Mouse (Mus musculus) stomach, embryonic 15.5 days (tissue): Measurements from ENCODE around the gene Mpv17l2. TPM values are rescaled to one million over a fixed set of nuclear protein-coding genes. Genes with fewer than 3 reads are reported as not detected.

Source experiments
- ATAC-seq: fragments of 200-750 bp; cut with Nextera tagmentation; 2 replicates; pipeline ENCODE4 v1.8.0; 2017; ENCODE audit warnings: low read depth, moderate number of reproducible peaks, moderate TSS enrichment; ENCODE audit not compliant: insufficient read depth, low FRiP score
- H3K27ac ChIP-seq: fragments of 300-500 bp; sonication (generic); 2 replicates; pipeline ENCODE4 v1.5.1; 2015; ENCODE audit warnings: mild to moderate bottlenecking, inconsistent platforms
- H3K27me3 ChIP-seq: fragments of 300-500 bp; sonication (generic); replicated peaks from 2 replicates; pipeline ENCODE4 v1.6.1; 2015; ENCODE audit warnings: inconsistent platforms
- H3K36me3 ChIP-seq: fragments of 300-500 bp; sonication (generic); 2 replicates; pipeline ENCODE4 v1.6.1; 2015; ENCODE audit warnings: inconsistent platforms
- H3K4me1 ChIP-seq: fragments of 300-500 bp; sonication (generic); 2 replicates; pipeline ENCODE4 v1.6.1; 2015; ENCODE audit warnings: inconsistent platforms
- H3K4me2 ChIP-seq: fragments of 300-500 bp; sonication (generic); 2 replicates; pipeline ENCODE4 v1.6.1; 2015; ENCODE audit warnings: mild to moderate bottlenecking, inconsistent platforms
- H3K4me3 ChIP-seq: fragments of 300-500 bp; sonication (generic); replicated peaks from 2 replicates; pipeline ENCODE4 v1.5.1; 2015; ENCODE audit warnings: inconsistent platforms
- H3K9ac ChIP-seq: fragments of 300-500 bp; sonication (generic); 2 replicates; pipeline ENCODE4 v1.6.1; 2015; ENCODE audit warnings: inconsistent platforms
- H3K9me3 ChIP-seq: fragments of 300-500 bp; sonication (generic); 2 replicates; pipeline ENCODE4 v1.6.1; 2016; ENCODE audit warnings: inconsistent platforms
- WGBS: fragments of 180-500 bp; shearing (Covaris S2); methylation state at CpG from one replicate; pipeline ENCODE4 v1.1.7; 2015; 5-methylcytosine and 5-hydroxymethylcytosine counted together
- polyA plus RNA-seq: library from polyadenylated mRNA; unstranded; fragments of >200 nt; fragmentation: Nextera tagmentation; extraction: Ambion mirVana; gene quantifications from 2 replicates; pipeline ENCODE4 v1.2.1, GENCODE M21; 2015

Mpv17l2 gene
- polyA plus RNA-seq, 1 experiment from 2014 or later, result 44.4 TPM

DNA sequence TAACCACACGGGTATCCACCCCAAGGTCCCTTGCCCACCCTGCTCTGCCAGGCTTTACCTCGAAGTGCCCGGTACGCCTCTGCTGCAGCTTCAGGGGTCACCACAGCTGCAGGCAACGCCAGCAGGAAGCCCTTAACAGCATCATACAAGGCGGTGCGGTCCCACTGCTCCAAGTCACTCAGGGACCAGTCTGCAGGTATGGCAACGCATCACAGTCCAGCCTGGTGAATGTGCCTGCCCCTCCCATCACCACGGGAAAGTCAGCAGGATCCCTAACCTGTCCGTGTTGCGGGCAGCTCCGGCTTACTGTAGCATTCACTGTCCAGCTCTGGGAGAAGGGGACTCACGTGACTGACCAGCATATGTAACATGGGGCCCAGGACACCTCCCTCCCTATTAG is 11.3 kb upstream of the Mpv17l2 start:
- Histone ChIP-seq H3K9me3 (no peaks in the 10 kb centered on the region), H3K4me1 (peaks cover 39% of the 10 kb centered on the region), H3K4me2 (no peak overlapping the region), H3K9ac (no peak overlapping the region), H3K27me3 (no peaks in the 10 kb centered on the region), H3K27ac (no peak overlapping the region), H3K36me3 (peaks cover 26% of the 10 kb centered on the region; the same call in 1 of the 2 replicates), H3K4me3 (no peak overlapping the region)
- ATAC-seq, result no peak
- whole genome bisulfite sequencing, result 92% methylated on average over 13 of the region's 13 CpGs

DNA sequence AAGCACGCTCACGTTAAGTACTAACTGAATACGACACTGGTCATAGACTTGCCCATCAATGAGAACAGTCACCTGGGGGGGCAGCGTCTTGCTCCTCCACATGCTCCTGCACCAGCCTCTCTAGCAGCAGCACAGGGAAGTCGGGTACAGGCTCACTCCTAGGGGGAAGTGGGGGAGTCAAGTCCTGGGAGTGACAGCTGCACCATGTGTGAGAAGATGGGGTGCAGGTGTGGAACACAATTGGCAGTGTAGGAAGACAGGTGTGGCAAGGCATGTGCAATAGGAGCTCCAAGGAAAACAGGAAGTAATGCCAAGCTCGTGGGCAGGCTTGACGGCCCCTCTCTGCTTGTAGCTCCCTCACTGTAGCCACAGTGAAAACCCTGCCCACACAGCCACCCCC is 10.5 kb upstream of the Mpv17l2 start:
- Histone ChIP-seq H3K9ac (no peak overlapping the region), H3K27ac (no peak overlapping the region), H3K4me1 (peaks cover 45% of the 10 kb centered on the region), H3K36me3 (peaks cover 26% of the 10 kb centered on the region; the same call in 1 of the 2 replicates), H3K4me3 (no peak overlapping the region), H3K4me2 (no peak overlapping the region), H3K9me3 (no peaks in the 10 kb centered on the region), H3K27me3 (no peaks in the 10 kb centered on the region)
- WGBS, result 89% methylated on average over 7 of the region's 7 CpGs
- ATAC-seq, result no peak

DNA sequence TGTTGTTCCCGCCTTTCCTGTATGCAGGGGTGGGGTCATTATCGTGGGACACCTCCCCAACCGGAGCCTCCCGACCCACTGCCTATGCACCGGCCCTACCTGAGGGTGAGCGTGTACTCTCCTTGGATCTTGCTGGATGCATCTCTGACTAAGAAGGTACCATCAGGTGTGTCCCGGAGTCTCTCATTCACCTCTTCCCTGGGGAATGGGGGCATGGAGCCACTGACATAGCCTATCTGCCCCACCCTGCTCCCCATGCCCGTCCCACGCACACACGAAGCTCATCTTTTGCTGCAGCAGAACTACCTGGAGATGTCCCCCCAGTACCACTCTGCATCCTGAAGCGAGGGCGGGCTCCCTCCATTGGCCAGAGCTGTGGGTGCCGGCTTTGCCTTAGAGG is 10.0 kb upstream of the Mpv17l2 start:
- WGBS, result 93% methylated on average over 13 of the region's 13 CpGs
- Histone ChIP-seq H3K27ac (no peak overlapping the region), H3K36me3 (peaks cover 26% of the 10 kb centered on the region; the same call in 1 of the 2 replicates), H3K4me2 (no peak overlapping the region), H3K4me1 (peaks cover 47% of the 10 kb centered on the region), H3K4me3 (no peak overlapping the region), H3K9me3 (no peaks in the 10 kb centered on the region), H3K27me3 (no peaks in the 10 kb centered on the region), H3K9ac (no peak overlapping the region)
- ATAC-seq, result no peak

DNA sequence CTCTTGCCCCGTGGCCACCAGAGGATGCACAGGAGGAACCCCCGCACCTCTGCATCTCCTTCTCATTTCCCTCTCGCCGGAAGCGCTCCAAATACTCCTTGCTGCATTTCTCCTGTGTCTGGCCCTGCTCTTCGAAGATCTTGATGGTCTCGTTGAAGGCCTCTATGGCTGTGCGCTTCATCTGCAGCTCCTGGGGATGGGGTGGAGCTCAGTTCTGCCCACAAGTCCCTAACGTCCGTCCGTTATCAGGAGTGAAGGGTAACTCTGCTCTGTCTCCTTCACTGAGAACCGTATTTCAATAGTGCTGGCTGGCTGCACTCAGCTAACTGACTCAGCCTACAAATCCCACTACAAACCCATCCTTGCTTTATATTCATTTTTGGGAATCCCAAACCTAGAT is 9.1 kb upstream of the Mpv17l2 start:
- no peak overlapping the region for H3K9ac ChIP-seq
- peaks cover 26% of the 10 kb centered on the region; the same call in 1 of the 2 replicates for H3K36me3 ChIP-seq
- no peaks in the 10 kb centered on the region for H3K9me3 ChIP-seq
- no peak for ATAC-seq
- H3K4me2 ChIP-seq, result no peak overlapping the region
- 71% methylated on average over 12 of the region's 12 CpGs for WGBS
- H3K27me3 ChIP-seq, result no peaks in the 10 kb centered on the region
- no peak overlapping the region for H3K4me3 ChIP-seq
- no peak overlapping the region for H3K27ac ChIP-seq
- H3K4me1 ChIP-seq, result peaks cover 41% of the 10 kb centered on the region

DNA sequence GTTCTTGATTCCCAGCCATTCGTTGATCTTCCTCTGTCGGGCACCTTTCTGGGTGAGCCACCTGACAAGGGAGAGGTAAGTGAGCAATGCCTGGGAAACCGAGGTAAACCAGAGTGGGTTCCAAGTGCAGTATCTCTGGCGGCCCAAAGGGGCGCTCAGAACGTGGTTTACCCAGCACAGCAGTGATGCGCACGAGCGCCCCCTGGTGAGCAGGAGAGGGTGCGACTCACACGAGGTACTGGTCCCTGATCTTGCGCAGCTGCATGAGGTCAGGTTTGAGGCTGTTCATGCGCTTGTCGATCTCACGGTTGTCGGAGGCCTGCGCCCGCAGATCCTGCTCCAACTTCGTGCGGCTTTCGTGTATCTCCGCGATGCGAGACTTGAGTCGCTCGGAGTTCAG is 8.6 kb upstream of the Mpv17l2 start:
- Histone ChIP-seq H3K4me1 (peaks cover 36% of the 10 kb centered on the region), H3K9ac (no peak overlapping the region), H3K36me3 (peaks cover 26% of the 10 kb centered on the region; the same call in 1 of the 2 replicates)

DNA sequence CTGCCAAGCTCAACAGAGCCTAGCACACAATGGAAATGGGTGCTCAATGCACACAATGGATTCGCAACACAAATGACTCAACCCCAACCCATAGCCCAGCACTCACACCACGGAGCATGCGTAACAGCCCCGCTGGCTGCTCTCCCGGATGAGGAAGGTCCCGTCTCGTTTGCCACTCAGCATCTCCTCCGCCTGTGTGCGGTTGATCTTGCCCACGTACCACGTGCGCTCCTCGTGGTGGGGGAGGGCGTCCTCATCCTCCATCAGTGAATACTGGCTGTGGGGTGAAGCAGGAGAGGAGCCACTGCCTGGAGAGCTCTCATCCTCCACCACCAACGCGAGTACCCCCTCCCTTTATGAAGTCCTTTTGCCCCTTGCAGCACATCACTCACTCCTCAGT is 8.2 kb upstream of the Mpv17l2 start:
- 79% methylated on average over 16 of the region's 16 CpGs for WGBS
- Histone ChIP-seq H3K27me3 (no peaks in the 10 kb centered on the region), H3K9me3 (no peaks in the 10 kb centered on the region), H3K4me1 (peaks cover 32% of the 10 kb centered on the region), H3K27ac (no peak overlapping the region), H3K4me2 (no peak overlapping the region), H3K9ac (no peak overlapping the region), H3K36me3 (peaks cover 26% of the 10 kb centered on the region; the same call in 1 of the 2 replicates), H3K4me3 (no peak overlapping the region)
- no peak for ATAC-seq

More for the DNA sequence above, 8.6 kb upstream of the Mpv17l2 start:
- ATAC-seq, result peak; percentile 57
- H3K27ac ChIP-seq, result no peak overlapping the region
- no peaks in the 10 kb centered on the region for H3K9me3 ChIP-seq
- no peak overlapping the region for H3K4me2 ChIP-seq
- no peaks in the 10 kb centered on the region for H3K27me3 ChIP-seq
- WGBS, result 6% methylated on average over 26 of the region's 26 CpGs
- no peak overlapping the region for H3K4me3 ChIP-seq

DNA sequence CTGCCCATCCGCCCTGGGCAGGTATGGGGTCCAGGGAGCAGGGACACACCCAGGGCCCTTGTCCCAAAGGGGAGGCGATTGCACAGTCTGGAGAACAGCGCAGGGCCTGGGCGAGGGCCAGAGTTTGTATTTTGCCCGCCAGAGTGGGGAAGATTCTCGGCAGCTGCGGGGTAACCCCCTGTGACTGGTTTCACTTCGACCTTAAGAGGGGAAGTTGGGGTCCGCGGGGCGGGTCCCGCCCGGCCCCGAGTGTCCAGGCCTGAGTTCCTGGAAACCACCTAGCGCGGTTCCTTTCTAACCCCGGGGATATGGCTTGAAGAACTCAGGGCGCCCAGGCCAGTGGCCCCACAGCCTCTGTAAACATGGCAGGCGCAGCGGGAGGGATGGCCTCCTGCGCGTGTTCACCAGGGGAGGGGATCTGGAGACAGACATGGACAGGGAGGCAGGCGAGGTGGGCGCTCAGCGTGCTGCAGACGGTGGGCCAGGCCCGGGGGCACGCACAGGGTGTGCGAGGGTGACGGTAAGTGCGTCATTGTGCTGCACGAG is 7.6 kb upstream of the Mpv17l2 start:
- 92% methylated on average over 32 of the region's 32 CpGs for WGBS
- no peak overlapping the region for H3K4me3 ChIP-seq
- peaks cover 26% of the 10 kb centered on the region for H3K4me1 ChIP-seq
- peaks cover 26% of the 10 kb centered on the region; the same call in 1 of the 2 replicates for H3K36me3 ChIP-seq
- H3K9me3 ChIP-seq, result no peaks in the 10 kb centered on the region
- H3K27me3 ChIP-seq, result no peaks in the 10 kb centered on the region
- 0 out of 2 replicates have a peak overlapping the region, but pooled peaks have one; percentile 24 for H3K27ac ChIP-seq
- no peak for ATAC-seq
- no peak overlapping the region for H3K4me2 ChIP-seq
- H3K9ac ChIP-seq, result no peak overlapping the region

DNA sequence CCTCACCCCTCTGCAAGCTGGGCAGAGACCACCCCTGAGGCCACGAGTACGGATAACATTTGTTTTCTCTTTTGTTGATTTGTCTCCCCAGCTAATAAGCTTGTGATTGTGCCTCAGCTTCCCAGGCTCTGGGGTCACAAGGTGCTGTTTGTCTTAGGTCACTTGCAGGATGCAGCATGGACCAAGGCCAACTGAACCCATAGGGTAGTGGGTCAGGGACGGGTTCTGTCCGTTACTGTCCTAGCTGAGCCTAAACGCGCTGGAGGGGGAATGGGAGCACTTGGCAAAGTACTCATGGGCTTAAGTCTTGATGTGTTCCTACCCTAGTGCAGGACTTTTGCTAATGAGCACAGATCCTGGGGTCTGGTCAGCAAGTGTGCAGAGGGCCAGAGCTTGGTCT is 6.8 kb upstream of the Mpv17l2 start:
- H3K27me3 ChIP-seq, result no peaks in the 10 kb centered on the region
- peak overlapping the region; percentile 70 for H3K27ac ChIP-seq
- ATAC-seq, result no peak
- H3K4me2 ChIP-seq, result no peak overlapping the region
- H3K9ac ChIP-seq, result no peak overlapping the region
- peaks cover 26% of the 10 kb centered on the region; the same call in 1 of the 2 replicates for H3K36me3 ChIP-seq
- no peaks in the 10 kb centered on the region for H3K9me3 ChIP-seq
- peaks cover 18% of the 10 kb centered on the region for H3K4me1 ChIP-seq
- no peak overlapping the region for H3K4me3 ChIP-seq
- 86% methylated on average over 6 of the region's 6 CpGs for WGBS

DNA sequence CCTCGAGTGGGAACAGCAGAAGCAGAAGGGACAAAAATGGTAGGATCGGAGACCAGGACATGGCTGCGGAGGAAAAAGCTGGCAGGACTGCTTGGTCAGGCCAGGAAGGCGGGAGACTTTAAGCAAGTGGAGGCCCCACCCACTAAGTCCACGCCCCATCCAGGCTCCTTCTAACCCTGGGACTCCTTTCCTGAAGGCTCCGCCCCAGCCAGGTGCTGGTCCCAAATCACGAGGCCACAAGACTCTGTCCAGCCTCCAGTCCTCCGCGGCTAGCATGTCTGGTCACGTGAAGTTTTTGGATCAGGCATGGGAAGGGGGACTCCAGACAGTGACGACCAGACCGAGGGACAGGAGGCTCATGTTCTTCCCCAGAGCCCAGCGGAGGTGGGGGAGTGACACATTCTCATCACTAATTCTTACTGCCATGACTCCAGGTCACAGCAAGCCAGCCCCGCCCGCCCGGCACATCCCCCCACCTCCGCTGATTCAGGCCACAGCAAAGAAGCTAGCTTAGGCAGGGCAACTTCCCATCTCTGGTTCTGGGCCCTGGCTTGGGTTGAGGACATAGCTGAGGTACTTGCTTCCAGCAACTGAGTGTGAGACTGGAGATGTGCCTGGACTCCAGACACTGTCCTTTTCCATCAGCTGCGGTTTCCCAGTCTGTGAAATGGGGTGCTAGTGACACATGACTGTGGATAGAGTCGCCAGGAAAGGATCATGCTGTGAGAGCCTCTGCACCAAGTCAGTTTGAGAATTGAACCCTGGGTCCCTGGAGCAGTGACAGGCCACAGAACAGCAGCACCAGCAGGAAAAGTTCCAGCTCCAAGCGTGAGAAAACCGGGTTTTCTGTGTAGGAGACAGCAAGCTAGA is 6.1 kb upstream of the Mpv17l2 start:
- peak overlapping the region; percentile 70 for H3K27ac ChIP-seq
- H3K27me3 ChIP-seq, result no peaks in the 10 kb centered on the region
- peaks cover 17% of the 10 kb centered on the region for H3K4me1 ChIP-seq
- peak overlapping the region; percentile 43 for H3K4me3 ChIP-seq
- ATAC-seq, result peak; percentile 55
- peak overlapping the region; percentile 33; the same call in 1 of the 2 replicates for H3K9ac ChIP-seq
- 10% methylated on average over 21 of the region's 21 CpGs for WGBS
- no peaks in the 10 kb centered on the region for H3K9me3 ChIP-seq
- H3K4me2 ChIP-seq, result peak overlapping the region; percentile 77
- peaks cover 23% of the 10 kb centered on the region; the same call in 1 of the 2 replicates for H3K36me3 ChIP-seq

DNA sequence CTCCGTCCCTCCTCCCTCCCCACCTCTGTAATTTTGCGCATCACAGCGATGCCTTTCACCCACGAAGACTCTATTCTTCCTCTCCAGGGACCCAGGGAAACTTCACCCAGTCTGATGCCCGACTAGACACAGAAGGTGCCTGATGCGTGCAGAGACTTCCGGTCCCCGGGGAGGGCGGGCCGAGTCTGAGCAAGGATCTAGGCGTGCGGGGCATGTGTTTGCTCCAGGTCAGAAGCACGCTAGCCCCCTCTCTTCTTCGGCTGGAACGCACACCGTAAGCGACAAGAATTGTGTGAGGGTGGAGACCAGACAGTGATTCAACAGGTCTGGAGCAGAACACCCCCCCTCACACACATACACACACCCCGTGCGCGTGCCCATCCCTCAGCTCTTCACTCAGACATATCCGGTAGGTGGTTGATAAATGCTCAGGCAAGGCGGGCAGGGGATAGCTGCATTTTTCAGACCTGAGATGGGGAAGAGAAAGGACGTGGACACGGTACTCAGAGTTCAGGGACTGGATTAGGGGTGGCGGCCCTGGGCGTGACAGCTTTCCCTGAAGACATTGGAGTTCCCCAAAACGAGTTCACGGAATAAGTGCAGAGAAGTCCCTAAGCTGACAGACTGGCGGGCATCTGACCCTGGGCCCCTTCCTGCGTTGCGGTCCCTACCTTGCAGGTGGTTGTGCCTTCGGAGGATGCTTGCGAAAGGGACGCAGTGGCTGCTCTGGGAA is 5.3 kb upstream of the Mpv17l2 start:
- H3K27me3 ChIP-seq, result no peaks in the 10 kb centered on the region
- H3K4me2 ChIP-seq, result peak overlapping the region; percentile 77
- H3K27ac ChIP-seq, result peak overlapping the region; percentile 70
- WGBS, result 2% methylated on average over 34 of the region's 34 CpGs
- peaks cover 17% of the 10 kb centered on the region for H3K4me1 ChIP-seq
- H3K9ac ChIP-seq, result peak overlapping the region; percentile 33; the same call in 1 of the 2 replicates
- H3K9me3 ChIP-seq, result no peaks in the 10 kb centered on the region
- no peak for ATAC-seq
- peaks cover 15% of the 10 kb centered on the region; the same call in 1 of the 2 replicates for H3K36me3 ChIP-seq
- peak overlapping the region; percentile 43 for H3K4me3 ChIP-seq

DNA sequence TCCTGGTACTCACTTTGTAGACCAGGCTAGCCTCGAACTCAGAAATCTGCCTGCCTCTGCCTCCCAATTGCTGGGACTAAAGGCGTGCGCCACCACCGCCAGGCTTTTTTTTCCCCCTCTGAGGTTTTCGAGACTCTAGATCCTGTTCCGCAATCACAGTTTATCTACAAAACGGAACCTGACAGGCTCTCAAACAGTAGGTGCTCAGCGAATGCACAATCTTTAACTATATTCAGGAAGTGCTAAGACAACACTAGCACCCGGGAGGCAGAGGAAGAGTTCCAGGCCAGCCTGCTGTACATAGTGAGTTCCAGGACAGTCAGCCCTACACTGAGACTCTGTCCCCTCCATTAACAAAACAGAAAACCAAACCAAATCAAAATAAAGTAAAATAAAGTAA is 4.6 kb upstream of the Mpv17l2 start:
- Histone ChIP-seq H3K4me1 (peaks cover 17% of the 10 kb centered on the region), H3K36me3 (0 out of 2 replicates have a peak, but pooled peaks cover 8% of the 10 kb centered on the region), H3K27ac (peak overlapping the region; percentile 70), H3K4me3 (peak overlapping the region; percentile 43), H3K9me3 (no peaks in the 10 kb centered on the region), H3K9ac (0 out of 2 replicates have a peak overlapping the region, but pooled peaks have one; percentile 33), H3K27me3 (no peaks in the 10 kb centered on the region), H3K4me2 (peak overlapping the region; percentile 77)
- ATAC-seq, result no peak
- 62% methylated on average over 9 of the region's 9 CpGs for WGBS
